ENCODE assay signal across 8 mouse cellular contexts in the genomic region with DNA sequence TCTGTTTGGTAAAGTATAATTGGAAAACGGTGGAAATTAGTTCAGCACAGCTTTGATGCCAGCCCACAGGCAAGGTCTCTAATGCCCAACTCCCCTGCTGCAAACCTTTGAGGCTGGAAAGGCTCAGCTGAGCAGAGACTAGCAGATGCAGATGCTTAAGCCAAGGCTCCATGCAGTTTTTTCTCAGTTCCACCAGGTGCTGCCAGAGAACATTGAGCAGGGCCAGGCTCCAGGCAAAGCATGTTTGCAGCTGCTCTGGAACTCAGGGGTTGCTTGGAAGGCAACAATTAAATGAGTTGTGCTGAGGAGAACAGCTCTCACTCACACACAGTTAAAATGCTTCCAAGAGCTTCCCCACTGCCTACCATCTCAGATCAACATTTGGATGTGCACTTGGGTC.
DNase-seq lines count a peak whose midpoint lies in the region; ATAC-seq and TF ChIP-seq lines count a peak whose summit lies in the region.

No protein-coding gene starts in this region.

- WGBS in forebrain, embryonic 14.5 days: 48% methylated on average over 1 of the region's 1 CpGs
- 61% methylated on average over 1 of the region's 1 CpGs for WGBS in forebrain, embryonic 12.5 days
- 41% methylated on average over 1 of the region's 1 CpGs for WGBS in lung, embryonic 14.5 days
- 67% methylated on average over 1 of the region's 1 CpGs for WGBS in intestine, embryonic 15.5 days

- no peak for ATAC-seq in forebrain, embryonic 14.5 days
- no peak for ATAC-seq in forebrain, embryonic 12.5 days (ENCODE audit: low FRiP score)
- ATAC-seq in lung, embryonic 14.5 days (ENCODE audit: insufficient read depth): no peak
- no peak for ATAC-seq in intestine, embryonic 15.5 days

- H3K36me3 ChIP-seq in forebrain, embryonic 14.5 days (ENCODE audit: control insufficient read depth, insufficient read depth, low read length): no peaks in the 10 kb centered on the region
- no peaks in the 10 kb centered on the region for H3K36me3 ChIP-seq in forebrain, embryonic 12.5 days (replicated peaks)
- no peaks in the 10 kb centered on the region for H3K36me3 ChIP-seq in lung, embryonic 14.5 days (ENCODE audit: insufficient read depth)
- H3K36me3 ChIP-seq in intestine, embryonic 15.5 days: no peaks in the 10 kb centered on the region

- no peak overlapping the region for H3K27ac ChIP-seq in forebrain, embryonic 14.5 days (ENCODE audit: low read depth, low read length)
- no peak overlapping the region for H3K27ac ChIP-seq in forebrain, embryonic 12.5 days
- H3K27ac ChIP-seq in lung, embryonic 14.5 days (ENCODE audit: low read depth): no peak overlapping the region
- H3K27ac ChIP-seq in intestine, embryonic 15.5 days: no peak overlapping the region

- no peaks in the 10 kb centered on the region for H3K27me3 ChIP-seq in forebrain, embryonic 14.5 days (replicated peaks; ENCODE audit: control insufficient read depth, insufficient read depth, low read length)
- H3K27me3 ChIP-seq in forebrain, embryonic 12.5 days: peaks cover 5% of the 10 kb centered on the region; the same call in 1 of the 2 replicates
- H3K27me3 ChIP-seq in lung, embryonic 14.5 days (ENCODE audit: insufficient read depth, low read length): no peaks in the 10 kb centered on the region
- no peaks in the 10 kb centered on the region for H3K27me3 ChIP-seq in intestine, embryonic 15.5 days (replicated peaks)

- intact Hi-C loops in heart, postnatal 36 days (cut with DNase I): loop anchor here (5.0 to 10.0 kb wide), 2 partner anchors 140 to 798 kb away; no protein-coding TSS in a partner anchor

- TF ChIP-seq CTCF in lung, embryonic 14.5 days (IDR thresholded peaks at IDR 0.05; ENCODE audit: low read depth): peak; percentile 64

- H3K4me1 ChIP-seq in forebrain, embryonic 14.5 days (ENCODE audit: control insufficient read depth, insufficient read depth, low read length): no peaks in the 10 kb centered on the region
- H3K4me1 ChIP-seq in forebrain, embryonic 12.5 days: no peaks in the 10 kb centered on the region
- no peaks in the 10 kb centered on the region for H3K4me1 ChIP-seq in lung, embryonic 14.5 days (ENCODE audit: insufficient read depth)
- no peaks in the 10 kb centered on the region for H3K4me1 ChIP-seq in intestine, embryonic 15.5 days (replicated peaks)

- no peak overlapping the region for H3K9ac ChIP-seq in forebrain, embryonic 14.5 days (ENCODE audit: low read length)
- H3K9ac ChIP-seq in forebrain, embryonic 12.5 days: no peak overlapping the region
- H3K9ac ChIP-seq in lung, embryonic 14.5 days: no peak overlapping the region
- no peak overlapping the region for H3K9ac ChIP-seq in intestine, embryonic 15.5 days

- no peak overlapping the region for H3K4me3 ChIP-seq in forebrain, embryonic 14.5 days (ENCODE audit: low read depth, low read length)
- no peak overlapping the region for H3K4me3 ChIP-seq in forebrain, embryonic 12.5 days (replicated peaks)
- no peak overlapping the region for H3K4me3 ChIP-seq in lung, embryonic 14.5 days (ENCODE audit: low read depth, low read length)
- no peak overlapping the region for H3K4me3 ChIP-seq in intestine, embryonic 15.5 days (replicated peaks)

- H3K9me3 ChIP-seq in forebrain, embryonic 14.5 days (replicated peaks; ENCODE audit: control insufficient read depth, low read length): no peaks in the 10 kb centered on the region
- H3K9me3 ChIP-seq in forebrain, embryonic 12.5 days: no peaks in the 10 kb centered on the region
- no peaks in the 10 kb centered on the region for H3K9me3 ChIP-seq in lung, embryonic 14.5 days (ENCODE audit: low read depth, low read length)
- no peaks in the 10 kb centered on the region for H3K9me3 ChIP-seq in intestine, embryonic 15.5 days

- peak; percentile 61 for DNase-seq in forebrain, embryonic 14.5 days (ENCODE audit: low spot score)
- DNase-seq in ovary, postnatal 14 days (ENCODE audit: low spot score): peak; percentile 28
- DNase-seq in ovary, postnatal 10 days (ENCODE audit: low spot score): no peak
- peak; percentile 34 to 46 for DNase-seq in heart, postnatal 36 days
- peak; percentile 55 for DNase-seq in lung, embryonic 14.5 days
- no peak for DNase-seq in B cell, adult 2 months

- H3K4me2 ChIP-seq in forebrain, embryonic 14.5 days (ENCODE audit: low read length): no peak overlapping the region
- H3K4me2 ChIP-seq in forebrain, embryonic 12.5 days: no peak overlapping the region
- no peak overlapping the region for H3K4me2 ChIP-seq in lung, embryonic 14.5 days
- no peak overlapping the region for H3K4me2 ChIP-seq in intestine, embryonic 15.5 days (replicated peaks)

Comparison
In these comparisons a context has a peak if more than half of its experiments do, and no peak if none do; other contexts are left out.
1. DNase-seq: peak in forebrain, embryonic 14.5 days (single experiment), ovary, postnatal 14 days (single experiment), heart, postnatal 36 days (2 of 2) and lung, embryonic 14.5 days (single experiment); none in ovary, postnatal 10 days (single experiment) and B cell, adult 2 months (0 of 2).